Mouse (Mus musculus) CH12.LX (cell line): Measurements from ENCODE around the gene BC004004. TPM values are rescaled to one million over a fixed set of nuclear protein-coding genes. Genes with fewer than 3 reads are reported as not detected.

Experiments
- DNase-seq: peaks from one replicate; pipeline ENCODE4 v3.0.0-alpha.2; 2013; ENCODE audit errors: extremely low read depth
- H3K27ac ChIP-seq: 2 replicates; pipeline ENCODE4 v1.5.1; 2012; ENCODE audit warnings: low read depth, mild to moderate bottlenecking, control low read depth, moderate library complexity; ENCODE audit not compliant: insufficient read depth
- H3K27me3 ChIP-seq: replicated peaks from 2 replicates; pipeline ENCODE3; 2012; ENCODE audit warnings: inconsistent platforms
- H3K36me3 ChIP-seq, 2 experiments: replicated peaks in 1 of 2; 2 replicates each; pipeline versions ENCODE3 to v1.6.1; 2012; ENCODE audit warnings: inconsistent platforms in 1 of 2, low read length in 1 of 2, mild to moderate bottlenecking in 1 of 2, mixed read lengths in 1 of 2, moderate library complexity in 1 of 2; ENCODE audit not compliant: control insufficient read depth in 1 of 2, insufficient read depth in 1 of 2
- H3K4me1 ChIP-seq, 2 experiments: 2 replicates each; pipeline ENCODE4 v1.6.1; 2012; ENCODE audit warnings: inconsistent platforms in 1 of 2, moderate library complexity in 1 of 2; ENCODE audit not compliant: insufficient read depth in 2 of 2, control insufficient read depth in 1 of 2
- H3K4me2 ChIP-seq: 2 replicates; pipeline ENCODE4 v1.6.1; 2012; ENCODE audit warnings: low read depth, mild to moderate bottlenecking, control low read depth; ENCODE audit not compliant: poor library complexity, insufficient read depth, severe bottlenecking
- H3K4me3 ChIP-seq, 3 experiments: fragments of 150-350 bp in 1 of 3; sonication (generic) in 1 of 3; replicated peaks in 1 of 3; 2 replicates each; pipeline versions ENCODE3 to v1.5.1; 2011 to 2012; ENCODE audit warnings: low read depth in 2 of 3, low read length in 2 of 3, mild to moderate bottlenecking in 2 of 3, moderate library complexity in 2 of 3, control low read depth in 1 of 3, improper control_type of control experiment in 1 of 3, inconsistent platforms in 1 of 3, mixed read lengths in 1 of 3; ENCODE audit not compliant: poor library complexity in 1 of 3
- H3K79me2 ChIP-seq: replicated peaks from 2 replicates; pipeline ENCODE4 v1.6.1; 2012; ENCODE audit warnings: mild to moderate bottlenecking, moderate library complexity; ENCODE audit not compliant: control insufficient read depth, poor library complexity, insufficient read depth, severe bottlenecking; ENCODE audit errors: extremely low read depth
- H3K9ac ChIP-seq: 2 replicates; pipeline ENCODE4 v1.6.1; 2012; ENCODE audit warnings: low read depth, mild to moderate bottlenecking, control low read depth, moderate library complexity; ENCODE audit not compliant: insufficient read depth
- H3K9me3 ChIP-seq: replicated peaks from 2 replicates; pipeline ENCODE3; 2012; ENCODE audit warnings: low read length, inconsistent platforms, mixed read lengths
- CTCF ChIP-seq, 2 experiments: IDR thresholded peaks in 1 of 2; conservative IDR thresholded peaks in 1 of 2; 2 replicates each; pipeline ENCODE4 v1.5.1; 2011 to 2012; ENCODE audit warnings: low read depth in 2 of 2, low read length in 2 of 2, improper control_type of control experiment in 1 of 2, inconsistent platforms in 1 of 2, mild to moderate bottlenecking in 1 of 2, moderate library complexity in 1 of 2
- HCFC1 ChIP-seq: IDR thresholded peaks from 2 replicates; pipeline ENCODE4 v1.6.1; 2012; ENCODE audit warnings: low read depth, mild to moderate bottlenecking, inconsistent platforms, low read length, improper control_type of control experiment
- MAZ ChIP-seq: IDR thresholded peaks from 2 replicates; pipeline ENCODE4 v1.6.1; 2012; ENCODE audit warnings: low read depth, mild to moderate bottlenecking, inconsistent platforms, low read length, improper control_type of control experiment, moderate library complexity
- NRF1 ChIP-seq: IDR thresholded peaks from 2 replicates; pipeline ENCODE4 v1.6.1; 2014; ENCODE audit warnings: low read depth, mild to moderate bottlenecking, inconsistent platforms, low read length, improper control_type of control experiment, moderate library complexity
- PAX5 ChIP-seq: IDR thresholded peaks from 2 replicates; pipeline ENCODE4 v1.6.1; 2012; ENCODE audit warnings: low read length, inconsistent platforms, mixed read lengths
- UBTF ChIP-seq: IDR thresholded peaks from 2 replicates; pipeline ENCODE4 v1.6.1; 2012; ENCODE audit warnings: low read depth, mild to moderate bottlenecking, inconsistent platforms, low read length, improper control_type of control experiment, moderate library complexity
- USF2 ChIP-seq: conservative IDR thresholded peaks from 2 replicates; pipeline ENCODE4 v1.6.1; 2011; ENCODE audit warnings: low read depth, low read length, improper control_type of control experiment
- ZKSCAN1 ChIP-seq: IDR thresholded peaks from 2 replicates; pipeline ENCODE4 v1.6.1; 2012; ENCODE audit warnings: low read depth, inconsistent platforms, low read length, improper control_type of control experiment, borderline replicate concordance
- ZMIZ1 ChIP-seq: IDR thresholded peaks from 2 replicates; pipeline ENCODE4 v1.6.1; 2012; ENCODE audit warnings: low read depth, mild to moderate bottlenecking, inconsistent platforms, low read length, improper control_type of control experiment
- dilution Hi-C: fragments of 300-500 bp; cut with MboI; formaldehyde crosslinking; loops from 2 replicates; pipeline ENCODE4 v1.14.3; 2020; ENCODE audit warnings: low sequenced_read_pairs; ENCODE audit not compliant: extremely low pct_unique_long_range_greater_than_20kb, extremely low pct_ligation_motif_present
- in situ Hi-C: fragments of 300-500 bp; cut with MboI; formaldehyde crosslinking; loops from 3 replicates; pipeline ENCODE4 v1.14.3; 2019; ENCODE audit warnings: low sequenced_read_pairs, low pct_ligation_motif_present, low pct_unique_long_range_greater_than_20kb, mixed read lengths
- polyA plus RNA-seq: library from polyadenylated mRNA; unstranded; fragments of >175 nt; gene quantifications from 2 replicates; pipeline ENCODE4 v1.2.1, GENCODE M21; 2012; ENCODE audit warnings: low read depth; ENCODE audit not compliant: insufficient read length
- total RNA-seq, 2 experiments: library from RNA; depleted of rRNA; stranded (reverse); fragments of 300-350 nt in 1 of 2; fragments of >200 nt in 1 of 2; gene quantifications; 2 replicates each; pipeline ENCODE4 v1.2.3; 2012 to 2014

BC004004 gene
- total and polyA plus RNA-seq, 3 experiments: 67.9 to 89.1 (median 75.1) TPM

GRCm38 (mm10) chr17:29305871-29306270 is 37.3 kb downstream of the BC004004 start:
- Histone ChIP-seq H3K4me2 (no peak overlapping the region), H3K27ac (no peak overlapping the region), H3K9me3 (no peaks in the 10 kb centered on the region), H3K4me1 (peaks cover 6 to 49% of the 10 kb centered on the region in 2 experiments; a peak in 3 of 4 replicates), H3K36me3 (peaks cover 5 to 23% of the 10 kb centered on the region in 2 experiments), H3K79me2 (no peaks in the 10 kb centered on the region)
- DNase-seq: no peak
- dilution Hi-C loops: no loop called here
- in situ Hi-C loops: no loop called here
- TF ChIP-seq UBTF (no peak), NRF1 (no peak), MAZ (no peak), CTCF (conservative IDR thresholded peaks at IDR 0.05 in 1 of 2, IDR thresholded peaks at IDR 0.05 in 1 of 2; ENCODE audit: low read depth in 2 of 2, low read length in 2 of 2) (no peak), USF2 (no peak)
- TF ChIP-seq, all 38 proteins: peak for 0
- Histone ChIP-seq H3K27me3 (no peaks in the 10 kb centered on the region), H3K4me3 (no peak overlapping the region), H3K9ac (no peak overlapping the region)

GRCm38 (mm10) chr17:29310056-29310623 is 41.6 kb downstream of the BC004004 start:
- Histone ChIP-seq H3K36me3 (peaks cover 0 to 3% of the 10 kb centered on the region in 2 experiments), H3K9ac (no peak overlapping the region)
- TF ChIP-seq ZKSCAN1 (no peak), PAX5 (no peak), NRF1 (no peak), ZMIZ1 (no peak), HCFC1 (no peak)
- TF ChIP-seq, all 38 proteins: peak for 0
- no peak overlapping the region for H3K4me3 ChIP-seq
- no peaks in the 10 kb centered on the region for H3K27me3 ChIP-seq
- in situ Hi-C loops: no loop called here
- dilution Hi-C loops: no loop called here
- no peak overlapping the region for H3K4me2 ChIP-seq
- H3K4me1 ChIP-seq: peaks cover 0 to 16% of the 10 kb centered on the region in 2 experiments; a peak in 2 of 4 replicates
- DNase-seq: no peak
- no peaks in the 10 kb centered on the region for H3K79me2 ChIP-seq
- H3K9me3 ChIP-seq: peaks cover 3% of the 10 kb centered on the region
- no peak overlapping the region for H3K27ac ChIP-seq

GRCm38 (mm10) chr17:29311602-29312001 is 43.0 kb downstream of the BC004004 start:
- Histone ChIP-seq H3K79me2 (no peaks in the 10 kb centered on the region), H3K36me3 (peaks cover 0 to 3% of the 10 kb centered on the region in 2 experiments), H3K9me3 (peaks cover 3% of the 10 kb centered on the region), H3K9ac (no peak overlapping the region), H3K27me3 (no peaks in the 10 kb centered on the region), H3K4me1 (peaks cover 2 to 3% of the 10 kb centered on the region in 2 experiments; a peak in 2 of 4 replicates), H3K4me3 (no peak overlapping the region), H3K27ac (no peak overlapping the region), H3K4me2 (no peak overlapping the region)
- no peak for TF ChIP-seq USF2
- dilution Hi-C loops: no loop called here
- in situ Hi-C loops: no loop called here
- no peak for DNase-seq
